Mouse (Mus musculus): Measurements from ENCODE around the gene Ssbp3.

The Ssbp3 gene

DNA sequence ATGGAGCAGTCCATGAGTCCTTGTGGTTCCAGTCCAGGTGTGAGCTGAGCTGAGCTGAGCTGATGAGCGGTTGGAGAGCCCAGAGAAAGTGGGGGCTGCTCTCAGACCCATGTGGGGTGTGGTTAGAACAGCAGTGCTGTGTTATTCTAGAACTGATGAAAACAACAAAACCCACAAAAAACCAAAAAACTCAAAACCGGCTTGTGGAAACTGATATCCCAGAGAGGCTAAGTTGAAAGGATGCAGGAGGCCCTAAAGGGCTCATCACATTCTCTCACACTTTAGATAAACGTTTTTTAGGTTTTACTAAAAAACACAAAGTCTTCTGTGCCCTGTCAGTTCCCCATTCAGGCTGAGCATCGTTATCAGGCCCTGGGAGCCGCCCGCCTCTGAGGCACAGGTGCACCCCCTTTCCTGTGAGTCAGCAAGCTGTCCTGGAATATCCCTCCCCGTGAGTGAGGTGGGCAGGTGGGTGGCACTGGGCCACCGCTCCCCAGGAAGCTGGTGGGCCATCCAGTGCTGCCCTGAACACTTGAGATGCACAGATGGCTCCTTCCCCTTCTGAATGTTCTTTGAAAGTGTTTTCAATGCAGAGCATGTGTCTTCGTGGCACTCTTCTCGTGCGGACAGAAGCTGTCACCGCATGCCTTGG, 24.6 kb downstream of the Ssbp3 start:
- DNase-seq (ENCODE audit: low read depth, low spot score), result no peak

- DNase-seq (ENCODE audit: low read depth, low spot score), result no peak
Measured at GRCm38 (mm10) chr4:106935583-106935935, 25.1 kb downstream of the Ssbp3 start.

- no peak for DNase-seq (ENCODE audit: low read depth, low spot score)
Measured at GRCm38 (mm10) chr4:106936041-106936440, 25.5 kb downstream of the Ssbp3 start.

- no peak for DNase-seq (ENCODE audit: low read depth, low spot score)
Measured at GRCm38 (mm10) chr4:106936741-106937140, 26.2 kb downstream of the Ssbp3 start.

DNA sequence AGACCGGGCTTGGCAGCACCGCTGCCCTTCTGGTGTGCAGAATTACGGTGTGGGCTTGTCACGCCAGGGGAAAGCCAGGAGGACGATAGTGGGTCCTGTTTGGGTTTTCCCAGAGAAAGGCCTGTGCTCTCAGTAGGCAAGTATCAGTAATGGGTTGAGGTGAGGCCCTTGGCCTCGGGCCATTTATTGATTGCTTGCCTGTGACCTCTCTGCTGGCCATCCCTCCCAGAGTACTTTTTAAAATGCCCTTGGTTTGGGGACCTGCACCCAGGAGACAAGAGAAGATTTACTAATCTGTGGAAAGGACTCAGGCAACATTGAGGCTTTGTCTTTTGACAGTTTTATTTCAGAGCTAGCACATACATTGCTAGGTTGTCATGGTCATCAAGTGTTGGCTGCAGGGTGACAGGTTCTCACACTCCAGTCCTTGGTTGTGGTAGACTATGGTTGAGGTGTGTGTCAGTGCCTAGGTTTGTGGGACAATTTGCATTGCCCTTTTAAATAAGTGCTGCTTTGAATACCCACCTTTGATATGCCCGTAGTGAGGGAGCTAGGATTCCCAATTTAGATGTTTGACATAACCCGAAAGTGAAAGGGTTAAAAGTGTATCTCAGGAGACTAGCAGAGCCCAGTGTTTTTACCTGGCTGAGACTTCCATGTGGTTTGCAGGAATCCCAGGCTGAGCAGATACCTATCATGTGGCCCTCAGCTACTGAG, 28.2 kb downstream of the Ssbp3 start:
- no peak for DNase-seq (ENCODE audit: low read depth, low spot score)

GRCm38 (mm10) chr4:106939223-106939918, 28.9 kb downstream of the Ssbp3 start:
- DNase-seq (ENCODE audit: low read depth, low spot score), result peak; percentile 24

DNA sequence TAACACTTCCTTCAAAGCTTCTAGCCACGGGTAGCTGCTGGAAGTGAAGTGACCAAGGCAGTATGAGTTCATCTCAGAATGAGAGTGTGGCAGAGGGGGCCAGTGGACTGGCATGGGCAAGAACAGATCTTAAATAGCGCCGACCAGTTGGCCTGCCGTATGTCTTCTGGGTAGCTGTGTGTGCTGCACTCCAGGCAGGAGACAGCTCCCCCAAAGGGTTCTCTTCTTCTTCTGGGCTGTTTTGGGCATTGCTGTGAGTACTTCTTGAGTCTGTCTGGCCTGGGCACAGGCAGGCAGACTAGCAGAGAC, 29.4 kb downstream of the Ssbp3 start:
- DNase-seq (ENCODE audit: low read depth, low spot score), result no peak

GRCm38 (mm10) chr4:106940945-106941344, 30.4 kb downstream of the Ssbp3 start:
- DNase-seq (ENCODE audit: low read depth, low spot score), result no peak

GRCm38 (mm10) chr4:106941475-106941874, 31.0 kb downstream of the Ssbp3 start:
- DNase-seq (ENCODE audit: low read depth, low spot score), result no peak

GRCm38 (mm10) chr4:106942491-106942890, 32.0 kb downstream of the Ssbp3 start:
- no peak for DNase-seq (ENCODE audit: low read depth, low spot score)

DNA sequence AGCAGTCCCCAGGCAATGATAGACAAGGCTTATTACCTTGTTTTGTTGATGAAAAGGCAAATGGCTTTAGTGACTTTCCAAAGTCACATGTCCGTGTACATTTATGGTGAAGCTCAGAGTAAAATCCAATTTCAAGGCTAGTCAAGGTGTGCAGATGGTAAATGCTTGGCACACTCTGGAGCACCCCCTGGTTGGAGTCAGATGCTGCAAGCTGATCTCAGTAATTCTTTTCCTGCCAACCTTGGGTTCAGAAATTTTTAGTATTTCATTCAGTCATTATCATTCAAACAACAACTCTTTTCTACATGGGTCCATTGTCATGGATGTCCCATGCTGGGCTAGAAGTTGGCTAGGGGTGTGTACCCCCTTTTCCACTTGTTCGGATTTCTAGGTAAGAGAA, 33.1 kb downstream of the Ssbp3 start:
- DNase-seq (ENCODE audit: low read depth, low spot score), result no peak

DNA sequence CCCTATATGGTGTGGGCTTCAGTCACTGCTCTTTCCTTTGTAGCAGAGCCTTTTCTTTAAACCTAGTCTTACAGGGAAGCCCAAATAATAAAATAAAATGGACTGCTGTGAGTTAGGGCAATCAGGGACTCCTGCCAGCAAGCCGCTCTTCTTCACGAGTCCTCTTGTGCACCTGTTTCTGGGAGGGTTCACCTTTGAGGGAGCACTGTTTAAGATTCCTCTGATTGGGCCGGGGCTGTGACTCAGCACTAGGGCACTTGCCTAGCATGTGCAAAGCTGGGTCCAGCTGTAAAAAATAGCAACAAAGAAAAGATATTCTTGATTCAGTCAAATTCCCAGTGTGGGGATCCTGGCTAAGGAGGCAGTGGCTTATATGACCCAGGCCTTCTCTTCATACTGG, 34.4 kb downstream of the Ssbp3 start:
- DNase-seq (ENCODE audit: low read depth, low spot score), result no peak

DNA sequence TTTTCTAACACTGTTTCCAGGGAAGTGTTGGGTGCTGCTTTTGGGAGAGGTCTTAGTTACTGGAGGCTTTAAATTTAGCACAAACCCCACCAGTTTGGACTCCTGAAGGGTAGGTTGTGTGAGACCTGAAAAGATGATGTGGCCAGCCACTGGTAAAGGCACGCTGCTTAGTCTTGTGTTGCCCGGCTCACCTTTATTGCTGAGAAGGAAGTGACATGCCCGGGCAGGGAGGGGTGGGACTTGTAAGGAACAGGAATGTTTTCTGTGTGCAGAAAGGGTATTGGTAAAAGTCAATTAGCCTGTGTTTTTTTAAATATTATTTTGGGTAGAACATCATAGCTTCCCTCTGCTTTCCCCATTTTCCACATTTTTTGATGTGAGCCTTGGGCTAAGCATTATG, 37.2 kb downstream of the Ssbp3 start:
- DNase-seq (ENCODE audit: low read depth, low spot score), result no peak

- no peak for DNase-seq (ENCODE audit: low read depth, low spot score)
Measured at GRCm38 (mm10) chr4:106948546-106948945, 38.0 kb downstream of the Ssbp3 start.

- DNase-seq (ENCODE audit: low read depth, low spot score), result no peak
Measured at GRCm38 (mm10) chr4:106949200-106949599, 38.7 kb downstream of the Ssbp3 start.

- DNase-seq (ENCODE audit: low read depth, low spot score), result no peak
Measured at GRCm38 (mm10) chr4:106950801-106951200, 40.3 kb downstream of the Ssbp3 start.

DNA sequence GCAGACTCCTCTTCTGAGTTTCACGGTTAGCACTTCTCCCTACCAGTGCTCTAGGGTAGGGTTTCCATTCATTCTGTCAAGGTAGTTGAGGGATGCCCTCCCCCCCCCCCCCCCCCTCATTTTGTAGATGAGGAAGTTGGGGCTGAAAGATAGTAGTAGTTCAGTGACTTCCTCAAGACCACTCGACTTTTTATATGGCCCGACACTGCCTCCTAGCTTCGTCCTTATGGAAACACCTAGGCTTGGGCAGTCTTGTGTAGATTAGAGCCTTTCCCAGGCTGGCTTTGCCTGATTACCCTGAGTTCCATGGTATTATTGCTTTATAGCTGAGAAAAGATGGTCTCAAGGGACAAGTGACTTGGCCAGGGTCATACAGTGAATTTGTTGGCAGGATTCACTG, 41.0 kb downstream of the Ssbp3 start:
- no peak for DNase-seq (ENCODE audit: low read depth, low spot score)

GRCm38 (mm10) chr4:106953221-106953620, 42.7 kb downstream of the Ssbp3 start:
- no peak for DNase-seq (ENCODE audit: low read depth, low spot score)

GRCm38 (mm10) chr4:106953760-106954159, 43.3 kb downstream of the Ssbp3 start:
- no peak for DNase-seq (ENCODE audit: low read depth, low spot score)

GRCm38 (mm10) chr4:106955729-106956712, 45.5 kb downstream of the Ssbp3 start:
- DNase-seq (ENCODE audit: low read depth, low spot score), result no peak

DNA sequence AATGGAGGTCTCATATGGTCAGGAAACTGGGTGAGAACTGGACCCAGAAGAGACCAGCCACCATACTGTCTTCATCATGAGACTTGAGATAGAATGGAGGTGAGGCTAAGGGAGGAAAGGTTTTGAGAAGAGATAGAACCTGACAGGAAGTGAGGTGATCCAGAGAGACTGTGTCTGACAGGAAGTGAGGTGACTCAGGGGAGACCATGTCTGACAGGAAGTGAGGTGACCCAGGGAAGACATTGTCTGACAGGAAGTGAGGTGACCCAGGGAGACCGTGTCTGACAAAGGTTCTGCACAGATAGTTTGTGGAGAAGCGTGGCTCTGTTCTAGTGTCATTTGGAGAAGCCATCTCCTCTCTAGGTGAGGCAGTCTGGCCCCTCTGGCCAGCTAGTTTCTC, 47.6 kb downstream of the Ssbp3 start:
- no peak for DNase-seq (ENCODE audit: low read depth, low spot score)

- no peak for DNase-seq (ENCODE audit: low read depth, low spot score)
Measured at GRCm38 (mm10) chr4:106958561-106958960, 48.1 kb downstream of the Ssbp3 start.
